Mouse (Mus musculus) CH12.LX (cell line): ENCODE measurements at regions not wholly inside any gene's neighbourhood (a gene's known extent, or its start where the extent isn't known, plus 50 kb on each side); places are given as distances from the start of the nearest gene placed in this dataset.

ENCODE experiments used
- E2F4 ChIP-seq: IDR thresholded peaks from 2 replicates; pipeline ENCODE4 v1.6.1; 2011; ENCODE audit warnings: low read depth, low read length, improper control_type of control experiment; ENCODE audit not compliant: insufficient replicate concordance
- ZNF384 ChIP-seq: IDR thresholded peaks from 2 replicates; pipeline ENCODE4 v1.6.1; 2012; ENCODE audit warnings: low read depth, low read length, improper control_type of control experiment, inconsistent platforms

GRCm38 (mm10) chr4:134998928-134999658 lies 68.4 kb downstream of the Syf2 start:
- TF ChIP-seq ZNF384 (no peak), E2F4 (no peak)
